Mouse (Mus musculus) G1E-ER4 (cell line): Measurements from ENCODE around the gene Kif4. TPM values are rescaled to one million over a fixed set of nuclear protein-coding genes. Genes with fewer than 3 reads are reported as not detected.

ENCODE experiments used
- GATA1 ChIP-seq: IDR thresholded peaks from one replicate; pipeline ENCODE4 v1.8.0; 2012; ENCODE audit warnings: low read length, inconsistent platforms
- polyA plus RNA-seq: library from polyadenylated mRNA; stranded (reverse); fragments of >175 nt; gene quantifications from 2 replicates; pipeline ENCODE4 v1.2.3, GENCODE M21; 2012

Kif4 gene
- 3.3 and 4.2 TPM in 2 replicates for polyA plus RNA-seq

DNA sequence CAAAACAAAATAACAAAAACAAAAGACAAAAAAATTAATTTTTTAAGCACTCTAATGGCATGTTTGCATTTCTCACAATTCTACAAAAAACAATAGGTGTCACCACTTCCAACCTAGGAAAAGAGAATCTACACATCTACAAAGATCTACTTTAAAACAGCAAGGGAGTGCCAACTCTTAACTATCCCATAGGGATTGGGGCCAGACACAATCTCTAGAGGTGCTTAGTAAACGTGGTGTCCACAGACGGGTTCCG is at the start of gene Kif4:
Gene Kif4 (plus strand): TSS at position 192 of the 256 bp plus-strand sequence.
- TF ChIP-seq GATA1 = no peak

DNA sequence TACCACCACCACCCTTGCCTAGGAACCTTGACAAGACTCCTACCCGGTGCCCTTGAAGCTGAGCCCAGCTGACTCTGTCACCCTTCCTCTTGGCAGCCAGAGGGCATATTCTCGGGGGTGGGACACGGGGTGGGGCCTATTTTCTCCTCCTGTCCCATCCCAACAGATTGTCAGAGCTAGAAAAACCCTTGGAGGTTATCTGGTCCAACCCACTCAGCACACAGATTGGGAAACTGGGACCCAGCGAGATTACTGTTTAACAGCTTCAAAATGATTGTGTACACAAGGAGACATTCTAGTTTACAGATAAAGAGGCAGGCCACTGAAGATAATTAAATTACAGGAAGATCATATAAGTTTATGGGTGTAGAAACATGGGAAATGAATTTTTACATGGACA is 30.7 kb upstream of the Kif4 start, which contains the start of gene P2ry4:
Gene P2ry4 (minus strand): TSS at position 79 of the 400 bp plus-strand sequence.
- TF ChIP-seq GATA1 = no peak

DNA sequence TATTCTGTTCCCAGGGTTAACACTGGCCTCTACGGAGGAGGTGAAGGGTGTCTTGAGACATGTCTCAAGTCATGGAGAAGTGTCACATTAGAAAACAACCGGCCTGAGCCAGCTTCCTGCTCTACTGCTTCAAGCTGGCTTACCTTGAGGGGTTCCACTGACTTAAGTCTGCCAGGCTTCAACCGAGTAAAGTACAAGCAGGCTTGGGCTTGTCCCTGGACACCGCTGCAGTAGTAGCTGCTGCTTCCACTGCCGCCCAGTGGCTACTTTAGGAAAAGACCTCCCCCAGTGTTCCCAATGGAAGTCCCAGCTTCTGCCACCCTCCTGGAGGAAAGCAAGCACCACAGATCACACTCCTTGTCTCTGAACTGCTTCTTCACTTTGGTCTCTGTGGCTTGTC is 28.1 kb upstream of the Kif4 start:
- no peak for TF ChIP-seq GATA1

DNA sequence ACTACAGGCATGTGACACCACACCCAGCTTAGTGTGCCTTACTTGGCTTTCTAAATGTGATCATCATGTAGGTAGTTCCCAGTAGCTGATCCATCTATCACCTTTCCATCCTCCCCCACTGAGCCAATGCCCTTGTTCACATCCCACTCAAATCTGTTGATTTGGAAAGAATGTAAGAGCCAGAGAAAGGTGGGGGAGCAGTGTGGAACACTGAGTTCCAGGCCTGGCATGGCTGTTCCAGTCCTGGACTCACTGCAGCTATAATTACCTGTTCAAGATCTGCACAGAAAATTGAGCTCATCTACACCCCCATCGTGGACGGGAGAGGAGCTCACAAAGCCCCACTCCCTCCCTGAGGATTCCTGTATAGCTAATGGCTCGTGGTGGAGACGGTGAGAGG is 25.8 kb upstream of the Kif4 start:
- no peak for TF ChIP-seq GATA1

DNA sequence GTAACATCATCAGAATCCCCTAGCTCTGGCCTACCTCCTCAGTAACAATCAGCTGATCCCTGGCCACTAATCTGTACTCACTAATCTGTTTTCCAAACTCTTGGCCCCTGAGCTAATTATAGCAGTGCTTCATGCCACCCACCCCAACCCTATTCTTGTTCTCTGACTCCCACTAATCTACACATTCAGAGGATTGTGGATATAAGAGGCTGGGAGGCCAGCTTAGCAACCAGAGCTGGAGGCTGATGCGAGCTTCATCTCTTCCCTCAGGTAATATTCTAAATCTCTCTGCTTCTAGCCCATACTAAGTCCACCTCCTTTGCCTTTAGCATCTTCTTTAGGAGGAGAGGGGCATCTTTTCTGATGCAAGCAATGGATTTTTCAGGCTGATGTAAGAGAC is 20.2 kb upstream of the Kif4 start, which contains the start of gene Arr3:
Gene Arr3 (plus strand): TSS at position 184 of the 400 bp plus-strand sequence.
- no peak for TF ChIP-seq GATA1

DNA sequence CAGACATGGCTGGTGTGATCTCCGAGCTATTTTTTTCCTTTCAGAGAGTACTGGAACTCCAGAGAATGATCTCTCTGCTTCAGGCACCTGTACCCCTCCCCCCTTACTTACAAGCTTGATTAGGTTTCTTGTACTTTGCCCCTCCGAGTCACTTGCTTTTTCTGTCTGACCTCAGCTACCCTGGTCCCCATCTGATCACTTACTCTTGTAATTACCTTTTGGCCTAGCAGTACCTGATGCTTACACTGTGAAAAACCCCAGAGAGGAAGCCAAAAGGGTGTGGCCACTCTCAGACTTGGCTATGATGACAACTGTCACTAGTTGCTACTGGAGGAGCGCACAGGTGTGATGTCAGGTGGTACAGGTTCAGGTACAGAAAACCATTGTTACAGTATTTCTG is 7.0 kb upstream of the Kif4 start:
- TF ChIP-seq GATA1 = no peak

DNA sequence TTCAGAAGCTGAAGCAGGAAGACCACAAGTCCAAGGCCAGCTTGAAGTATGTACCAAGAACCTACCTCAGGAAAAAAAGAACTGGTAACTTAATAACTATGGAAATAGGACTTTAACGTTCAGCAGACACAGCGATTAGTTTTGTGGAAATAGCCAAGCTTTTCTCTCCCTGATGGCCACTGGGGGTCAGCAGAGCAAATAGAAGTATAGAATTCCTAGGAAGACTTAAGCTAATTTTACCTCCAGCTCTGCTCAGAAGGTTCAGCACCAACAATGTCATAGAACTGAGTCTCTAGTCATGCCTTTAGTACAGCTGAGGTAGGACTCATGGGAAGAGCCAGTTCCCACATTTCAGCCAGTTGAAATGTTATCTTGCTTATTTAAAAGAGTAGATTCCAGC is 4.2 kb upstream of the Kif4 start:
- TF ChIP-seq GATA1 = no peak

DNA sequence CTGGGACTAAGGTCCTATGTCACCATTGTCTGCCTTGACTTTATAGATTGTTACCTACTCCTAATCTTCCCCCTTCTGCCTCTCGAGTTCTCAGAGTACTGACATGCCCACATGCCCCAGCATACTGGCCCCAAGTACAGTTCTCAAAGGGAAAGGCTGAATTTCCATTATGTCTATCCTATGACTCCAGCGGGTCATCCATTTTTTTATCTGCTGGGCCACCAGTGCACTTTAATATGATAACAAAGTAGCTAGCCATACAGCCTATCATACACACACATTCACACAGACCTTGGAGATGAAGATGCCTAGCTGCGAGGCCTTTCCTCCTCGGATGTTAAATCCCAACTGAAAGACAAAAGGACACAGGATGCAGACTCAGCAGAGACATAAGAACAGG is 1.3 kb upstream of the Kif4 start:
- no peak for TF ChIP-seq GATA1

DNA sequence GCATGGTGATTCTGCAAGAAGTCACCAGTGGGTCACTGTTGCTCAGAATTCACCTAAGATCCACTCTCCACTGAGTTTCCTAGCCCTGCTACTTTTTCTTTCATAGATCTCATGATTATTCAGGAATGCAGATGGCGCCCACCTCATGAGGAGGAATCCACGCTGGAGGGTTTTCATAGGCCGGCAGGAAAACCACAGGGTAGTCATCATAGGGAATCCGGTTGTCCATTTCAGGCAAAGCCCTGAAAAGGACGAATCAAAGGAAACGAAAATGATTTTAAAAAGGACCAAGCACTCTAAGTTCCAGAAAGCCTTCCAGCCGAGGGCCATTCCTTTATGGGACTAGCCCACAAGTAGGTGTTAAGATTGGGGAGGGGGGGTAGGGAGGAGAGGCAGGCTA is 391 bp upstream of the Kif4 start:
- TF ChIP-seq GATA1 = no peak

DNA sequence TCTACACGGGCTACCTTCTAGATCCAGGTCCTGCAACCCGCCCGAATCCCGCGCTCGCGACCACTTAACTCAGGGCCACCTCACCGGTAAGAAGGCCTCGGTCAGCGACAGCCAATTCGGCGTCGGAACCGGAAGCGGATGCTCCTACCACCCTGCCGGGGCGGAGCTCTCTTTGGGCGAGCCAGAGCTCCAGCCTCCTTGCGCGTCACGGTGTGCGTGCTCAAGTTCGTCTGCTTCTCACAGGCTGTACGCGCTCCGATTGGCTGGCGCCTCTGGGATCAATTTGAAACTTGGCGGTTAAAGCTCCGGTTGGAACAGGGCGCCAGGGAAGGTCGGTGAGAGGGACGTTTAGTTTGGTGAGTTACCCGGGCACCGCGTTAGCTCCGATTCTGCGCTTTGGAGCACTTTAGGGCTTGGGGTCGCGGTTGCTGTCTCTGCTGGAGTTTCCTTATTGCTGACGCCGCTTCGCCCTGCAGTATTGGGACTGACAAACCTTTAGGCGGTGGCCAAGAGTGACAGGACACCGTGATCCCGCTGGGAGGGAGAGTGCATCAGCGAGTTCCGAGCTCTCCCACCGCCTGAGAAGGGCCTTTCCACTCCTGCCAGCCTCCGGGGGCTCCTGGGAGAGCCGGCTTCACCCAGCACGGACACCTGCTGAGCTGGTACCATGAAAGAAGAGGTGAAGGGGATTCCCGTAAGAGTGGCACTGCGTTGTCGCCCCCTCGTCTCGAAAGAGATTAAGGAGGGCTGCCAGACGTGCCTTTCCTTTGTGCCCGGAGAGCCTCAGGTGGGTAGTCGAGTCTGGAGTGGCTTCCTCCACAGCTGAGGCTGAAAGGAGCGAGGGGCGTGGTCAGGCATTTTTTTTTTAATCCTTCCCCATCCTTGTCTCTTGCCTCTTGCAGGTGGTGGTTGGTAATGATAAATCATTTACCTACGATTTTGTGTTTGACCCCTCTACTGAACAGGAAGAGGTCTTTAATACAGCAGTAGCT is 561 bp downstream of the Kif4 start, which contains the start of gene Pdzd11:
Gene Pdzd11 (minus strand): TSS at position 767 of the 992 bp plus-strand sequence.
- no peak for TF ChIP-seq GATA1

DNA sequence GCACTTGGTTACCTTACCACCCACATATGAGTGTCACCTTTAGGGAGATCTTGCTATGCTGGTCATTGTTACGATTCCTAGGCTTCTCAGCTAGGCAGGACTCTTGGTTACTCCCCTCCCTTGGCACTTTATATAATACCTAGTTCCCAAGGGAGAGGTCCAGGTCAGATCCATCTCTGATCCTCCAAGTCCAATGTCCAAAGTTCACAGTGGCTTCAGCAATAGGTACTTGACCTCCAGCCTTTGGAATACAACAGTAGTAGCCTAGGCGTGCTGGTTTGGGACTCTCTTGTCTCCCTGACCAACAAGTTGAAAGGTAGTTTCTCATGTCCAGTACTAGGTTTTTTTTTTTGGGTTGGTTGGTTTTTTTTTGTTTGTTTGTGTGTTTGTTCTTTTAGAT is 3.5 kb downstream of the Kif4 start:
- no peak for TF ChIP-seq GATA1

DNA sequence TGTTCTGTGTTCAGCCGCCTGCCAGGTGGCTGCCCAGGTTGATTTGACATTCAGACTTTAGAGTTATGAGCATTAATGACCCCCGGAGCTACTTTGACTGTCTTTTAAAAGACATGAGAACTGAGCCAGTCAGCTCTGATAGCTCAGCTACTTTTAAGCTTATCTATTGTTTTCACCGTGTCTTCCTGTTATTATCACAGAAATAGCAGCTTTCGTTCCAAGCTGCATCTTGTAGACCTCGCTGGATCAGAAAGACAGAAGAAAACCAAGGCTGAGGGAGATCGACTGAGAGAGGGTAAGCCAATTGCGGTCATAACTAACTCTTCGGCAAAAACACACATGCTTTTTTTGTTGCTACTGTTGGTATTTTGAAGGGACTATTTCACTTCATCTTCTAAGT is 12.9 kb downstream of the Kif4 start:
- no peak for TF ChIP-seq GATA1

DNA sequence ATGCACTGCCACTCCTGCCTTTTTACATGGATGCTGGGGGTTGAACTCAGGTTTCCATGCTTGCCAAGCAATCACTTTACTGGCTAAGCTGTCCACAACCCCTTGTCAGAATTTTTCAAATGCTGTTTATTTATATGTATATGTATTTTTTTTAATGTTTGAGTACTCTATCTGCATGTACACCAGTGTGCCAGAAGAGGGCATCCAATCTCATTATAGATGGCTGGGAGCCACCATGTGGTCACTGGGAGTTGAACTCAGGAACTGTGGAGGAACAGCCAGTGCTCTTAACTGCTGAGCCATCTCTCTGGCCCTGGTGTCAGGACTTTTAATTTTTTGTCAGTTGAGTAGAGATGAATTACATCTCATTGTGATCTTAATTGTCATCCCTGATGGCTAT is 27.3 kb downstream of the Kif4 start:
- TF ChIP-seq GATA1 = no peak

DNA sequence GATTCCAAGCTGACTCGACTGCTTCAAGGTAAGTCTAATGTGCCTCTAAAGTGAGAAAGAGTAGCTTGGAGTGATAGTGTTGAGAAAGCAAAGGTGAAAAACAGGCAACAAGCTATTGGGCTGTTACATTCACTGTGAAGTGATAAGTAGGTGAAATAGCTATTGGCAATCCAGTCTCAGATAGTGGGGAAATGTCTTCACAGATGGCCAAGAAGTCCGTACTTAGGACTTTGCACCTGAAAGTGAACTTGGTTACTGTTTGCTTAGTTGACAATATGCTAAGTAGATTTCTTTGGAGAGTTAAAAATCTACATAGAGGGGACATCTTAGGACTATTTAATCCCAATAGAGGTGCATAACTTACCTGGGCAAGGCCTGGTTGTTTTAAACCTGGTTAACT is 39.3 kb downstream of the Kif4 start:
- no peak for TF ChIP-seq GATA1

DNA sequence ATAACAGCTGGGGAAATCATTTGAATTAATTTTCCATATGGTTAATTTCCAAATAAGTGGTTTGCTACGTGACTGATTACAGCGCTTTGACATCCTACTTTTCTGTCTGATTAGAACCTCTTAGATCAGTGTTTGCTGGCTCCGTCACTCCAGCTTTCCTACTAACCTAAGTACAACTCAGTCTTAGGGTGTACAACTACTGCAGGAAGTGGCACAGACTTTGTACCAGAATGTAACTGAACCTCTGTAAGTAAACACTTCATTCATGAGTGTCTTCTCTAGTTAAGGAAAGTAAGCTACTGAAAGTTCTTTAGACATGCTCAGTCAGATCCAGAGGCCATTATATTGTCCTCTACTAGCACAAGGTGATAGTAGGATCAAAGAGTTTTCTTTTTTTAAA is 52.7 kb downstream of the Kif4 start:
- no peak for TF ChIP-seq GATA1

DNA sequence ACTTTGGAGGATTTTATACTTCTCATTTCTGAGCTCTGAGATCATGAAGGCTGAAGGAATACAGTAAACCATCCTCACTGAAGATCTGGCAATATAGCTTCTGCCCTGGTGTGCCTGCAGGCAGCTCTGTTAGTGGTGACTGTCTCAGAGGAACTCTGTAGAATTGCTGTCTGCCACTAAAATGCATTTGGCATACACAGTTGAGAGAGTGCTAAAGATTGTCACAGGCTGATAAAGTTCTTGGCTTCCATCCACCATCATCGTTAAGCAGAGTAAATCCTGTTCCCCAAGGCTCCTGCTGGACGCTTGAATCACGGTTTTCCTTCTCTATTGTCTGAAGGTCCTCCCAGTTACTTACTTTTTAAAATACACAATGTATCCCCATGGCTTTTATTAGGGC is 61.0 kb downstream of the Kif4 start:
- no peak for TF ChIP-seq GATA1

DNA sequence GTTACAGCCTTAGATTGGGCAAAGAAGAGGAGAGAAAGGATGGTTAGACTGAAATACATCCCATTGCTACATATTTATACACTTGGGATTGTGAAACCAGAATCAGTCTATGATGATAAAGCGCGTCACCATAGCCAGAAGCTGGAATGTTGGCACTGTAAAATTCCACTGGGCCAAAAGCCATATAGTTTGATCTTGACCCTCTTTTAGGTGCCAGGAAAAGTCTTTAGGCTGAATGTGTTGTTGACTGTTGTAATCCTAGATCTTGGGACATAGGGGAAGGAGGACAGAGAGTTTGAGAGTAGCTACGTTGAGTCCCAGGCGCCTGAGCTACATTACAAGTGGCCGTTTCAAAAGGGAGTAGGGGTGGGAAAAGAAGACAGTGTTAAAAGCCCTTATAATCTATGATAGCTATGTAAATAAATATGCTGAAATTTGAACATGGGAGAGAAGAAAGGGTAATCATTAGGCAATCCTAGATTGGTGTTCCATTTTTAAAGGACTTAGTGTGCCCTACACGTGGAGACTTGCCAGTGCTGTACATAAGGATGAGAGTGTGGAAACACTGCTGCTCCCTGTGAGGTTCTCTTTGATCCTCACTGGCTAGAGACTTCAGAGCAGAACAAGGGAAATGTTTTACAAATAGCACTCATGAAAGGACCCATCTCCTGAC is 62.0 kb downstream of the Kif4 start:
- no peak for TF ChIP-seq GATA1
